Mouse (Mus musculus) embryonic facial prominence, embryonic 15.5 days (tissue): Measurements from ENCODE around the gene Sez6. TPM values are rescaled to one million over a fixed set of nuclear protein-coding genes. Genes with fewer than 3 reads are reported as not detected.

Experiments
- ATAC-seq: fragments of 200-750 bp; cut with Nextera tagmentation; 2 replicates; pipeline ENCODE4 v1.8.0; 2017; ENCODE audit warnings: low read depth, moderate TSS enrichment; ENCODE audit not compliant: insufficient number of reproducible peaks, low FRiP score, low TSS enrichment
- H3K27ac ChIP-seq: fragments of 300-500 bp; sonication (generic); replicated peaks from 2 replicates; pipeline ENCODE4 v1.5.1; 2015; ENCODE audit warnings: mild to moderate bottlenecking, inconsistent platforms
- H3K27me3 ChIP-seq: fragments of 300-500 bp; sonication (generic); 2 replicates; pipeline ENCODE4 v1.6.1; 2015; ENCODE audit warnings: inconsistent platforms
- H3K36me3 ChIP-seq: fragments of 300-500 bp; sonication (generic); 2 replicates; pipeline ENCODE4 v1.6.1; 2015; ENCODE audit warnings: mild to moderate bottlenecking, inconsistent platforms
- H3K4me1 ChIP-seq: fragments of 300-500 bp; sonication (generic); 2 replicates; pipeline ENCODE4 v1.6.1; 2015; ENCODE audit warnings: inconsistent platforms
- H3K4me2 ChIP-seq: fragments of 300-500 bp; sonication (generic); replicated peaks from 2 replicates; pipeline ENCODE4 v1.6.1; 2015; ENCODE audit warnings: mild to moderate bottlenecking, inconsistent platforms
- H3K4me3 ChIP-seq: fragments of 300-500 bp; sonication (generic); replicated peaks from 2 replicates; pipeline ENCODE4 v1.5.1; 2015; ENCODE audit warnings: mild to moderate bottlenecking, inconsistent platforms
- H3K9ac ChIP-seq: fragments of 300-500 bp; sonication (generic); 2 replicates; pipeline ENCODE4 v1.6.1; 2015; ENCODE audit warnings: inconsistent platforms
- H3K9me3 ChIP-seq: fragments of 300-500 bp; sonication (generic); replicated peaks from 2 replicates; pipeline ENCODE4 v1.6.1; 2016; ENCODE audit warnings: inconsistent platforms
- WGBS: fragments of 180-500 bp; shearing (Covaris S2); methylation state at CpG from one replicate; pipeline ENCODE4 v1.1.7; 2015; 5-methylcytosine and 5-hydroxymethylcytosine counted together
- polyA plus RNA-seq: library from polyadenylated mRNA; unstranded; fragments of >200 nt; fragmentation: Nextera tagmentation; extraction: Ambion mirVana; gene quantifications from 2 replicates; pipeline ENCODE4 v1.2.1, GENCODE M21; 2015

Sez6 gene
- polyA plus RNA-seq, 1 experiment from 2014 or later, result 1.3 TPM

DNA sequence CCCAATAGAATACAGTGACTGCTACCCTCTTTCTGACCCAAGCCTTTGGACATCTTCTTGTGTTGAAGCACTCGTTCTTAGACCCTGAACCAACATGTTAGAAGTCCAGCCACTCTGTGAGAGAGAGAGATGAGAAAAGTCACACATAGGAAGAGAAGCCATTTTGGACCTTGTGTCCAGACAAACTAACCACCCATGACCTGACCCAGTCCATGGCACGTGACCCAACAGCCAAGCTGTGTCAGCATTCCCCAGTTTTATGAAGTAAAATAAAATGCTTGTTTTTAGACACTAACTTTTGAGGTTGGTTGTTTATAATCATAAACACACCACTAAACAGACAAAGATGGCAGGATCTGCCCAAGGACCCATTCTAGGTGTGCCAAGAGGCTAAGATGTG is 35.6 kb upstream of the Sez6 start:
- Histone ChIP-seq H3K4me1 (peaks cover 29% of the 10 kb centered on the region), H3K36me3 (no peaks in the 10 kb centered on the region), H3K9me3 (no peaks in the 10 kb centered on the region), H3K27ac (no peak overlapping the region), H3K9ac (no peak overlapping the region), H3K4me3 (no peak overlapping the region), H3K27me3 (peaks cover 37% of the 10 kb centered on the region), H3K4me2 (no peak overlapping the region)
- WGBS, result 85% methylated on average over 2 of the region's 2 CpGs
- ATAC-seq, result no peak

DNA sequence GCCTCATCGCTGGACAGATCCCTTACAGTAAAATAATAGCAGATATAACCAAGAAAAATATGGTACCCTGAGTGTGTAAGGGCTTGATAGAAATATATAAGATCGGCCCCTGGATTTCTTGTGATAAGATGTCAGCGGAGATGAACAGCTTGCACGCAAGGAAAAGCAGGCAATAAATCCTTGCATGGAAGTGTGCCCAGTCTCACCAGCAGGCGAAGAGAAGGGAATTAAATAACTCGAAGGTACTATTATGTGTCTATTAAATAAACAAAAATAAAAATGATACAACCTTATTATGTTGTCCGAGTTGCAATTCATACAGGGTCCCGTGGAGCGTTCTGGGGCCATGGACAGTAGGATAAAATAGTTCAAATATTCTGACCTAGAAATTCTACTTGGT is 34.6 kb upstream of the Sez6 start:
- Histone ChIP-seq H3K27ac (no peak overlapping the region), H3K36me3 (no peaks in the 10 kb centered on the region), H3K4me3 (no peak overlapping the region), H3K27me3 (peaks cover 30% of the 10 kb centered on the region), H3K4me2 (no peak overlapping the region), H3K4me1 (peaks cover 29% of the 10 kb centered on the region), H3K9ac (no peak overlapping the region), H3K9me3 (no peaks in the 10 kb centered on the region)
- 64% methylated on average over 9 of the region's 9 CpGs for WGBS
- ATAC-seq, result no peak

DNA sequence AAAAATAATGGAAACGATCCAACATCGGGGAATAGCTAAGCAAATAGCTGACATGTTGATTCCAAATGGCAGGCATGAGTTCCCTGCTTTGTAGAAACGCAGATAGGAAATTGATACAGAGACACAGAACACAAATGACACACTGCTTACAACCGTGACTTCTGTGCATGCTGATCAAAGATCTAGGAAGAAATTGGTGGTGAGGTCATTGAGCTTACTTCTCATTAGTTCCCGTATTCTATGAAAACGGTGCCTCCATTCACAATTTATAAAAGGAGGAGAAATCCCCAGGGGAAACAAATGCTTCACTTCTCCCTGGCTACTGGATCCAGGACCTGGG is 34.1 kb upstream of the Sez6 start:
- Histone ChIP-seq H3K4me2 (peak overlapping the region; percentile 17), H3K9ac (no peak overlapping the region), H3K36me3 (no peaks in the 10 kb centered on the region), H3K27ac (no peak overlapping the region), H3K4me1 (peaks cover 30% of the 10 kb centered on the region), H3K27me3 (peaks cover 30% of the 10 kb centered on the region), H3K9me3 (no peaks in the 10 kb centered on the region), H3K4me3 (0 out of 2 replicates have a peak overlapping the region, but pooled peaks have one; percentile 2)
- 23% methylated on average over 6 of the region's 6 CpGs for WGBS
- no peak for ATAC-seq

DNA sequence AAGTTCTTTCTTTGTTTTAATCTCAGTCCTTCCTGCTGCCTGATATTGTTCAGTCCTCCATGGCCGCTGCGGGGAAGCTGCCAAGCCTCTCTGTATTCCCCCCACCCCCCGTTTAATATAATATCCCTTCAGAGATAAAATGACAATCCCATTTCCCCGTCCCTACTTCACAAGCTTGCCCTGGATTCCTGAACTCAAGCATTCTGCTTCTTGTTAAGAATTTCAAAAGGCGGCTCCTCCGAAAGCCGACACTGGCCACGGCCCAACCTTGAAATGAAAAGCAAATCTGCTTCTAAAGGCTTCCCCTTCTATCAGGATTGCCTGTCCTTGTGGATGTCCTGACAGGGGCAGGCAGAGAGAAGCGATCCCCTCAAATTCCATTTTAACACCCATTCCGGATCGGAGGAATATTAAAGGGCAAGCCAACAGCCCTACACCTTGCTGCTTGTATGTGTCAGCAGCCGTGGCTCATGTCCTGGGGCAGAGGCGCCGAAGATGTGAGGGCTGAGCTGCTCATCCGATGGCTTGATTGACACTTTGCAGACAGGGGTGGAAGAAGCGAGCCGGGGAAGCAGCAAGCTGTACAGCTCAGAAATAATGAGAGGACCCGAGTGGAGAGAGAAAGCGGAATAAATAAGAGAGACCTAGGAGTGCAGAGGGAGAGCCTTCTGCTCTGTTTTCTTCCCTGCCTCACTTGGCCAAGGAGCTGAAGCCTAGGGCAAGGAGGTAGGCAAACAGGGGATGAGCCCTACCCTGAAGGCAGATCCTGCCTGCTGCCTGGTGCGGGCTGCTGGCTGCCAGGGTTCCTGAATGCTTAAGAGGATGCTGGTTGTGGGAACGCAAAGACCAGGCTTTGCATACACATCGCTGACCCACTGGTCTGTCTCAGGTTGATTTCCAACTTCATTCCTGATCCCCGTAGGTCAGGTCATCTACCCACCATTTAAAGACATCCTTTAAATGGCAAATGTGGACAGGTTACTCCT is 33.5 kb upstream of the Sez6 start:
- no peak for ATAC-seq
- Histone ChIP-seq H3K27me3 (peaks cover 30% of the 10 kb centered on the region), H3K9ac (no peak overlapping the region), H3K27ac (no peak overlapping the region), H3K4me3 (peak overlapping the region; percentile 2; the same call in 1 of the 2 replicates), H3K9me3 (no peaks in the 10 kb centered on the region), H3K4me1 (peaks cover 37% of the 10 kb centered on the region), H3K4me2 (peak overlapping the region; percentile 17), H3K36me3 (no peaks in the 10 kb centered on the region)
- WGBS, result 9% methylated on average over 23 of the region's 23 CpGs

DNA sequence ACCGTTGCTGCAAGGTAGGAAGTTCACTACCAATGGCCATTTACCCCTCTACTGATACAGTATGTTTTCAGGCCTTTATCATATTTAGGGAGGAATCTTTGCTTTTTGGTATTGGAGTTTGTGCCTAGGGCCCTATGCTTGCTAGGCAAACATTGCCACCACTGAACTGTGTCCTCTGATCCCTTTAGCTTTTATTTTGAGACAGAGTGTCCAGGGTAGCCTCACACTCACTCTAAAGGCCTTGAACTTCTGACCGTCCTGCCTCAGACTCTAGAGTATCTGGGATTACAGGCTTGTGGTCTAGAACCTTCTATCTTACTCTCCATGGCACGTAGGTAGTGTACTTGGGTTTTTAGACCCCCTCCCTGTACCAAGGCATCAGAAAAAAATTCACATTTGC is 30.4 kb upstream of the Sez6 start:
- Histone ChIP-seq H3K4me1 (peaks cover 19% of the 10 kb centered on the region), H3K27ac (no peak overlapping the region), H3K9me3 (no peaks in the 10 kb centered on the region), H3K36me3 (no peaks in the 10 kb centered on the region), H3K27me3 (peaks cover 26% of the 10 kb centered on the region), H3K9ac (no peak overlapping the region), H3K4me2 (no peak overlapping the region), H3K4me3 (no peak overlapping the region)
- ATAC-seq, result no peak
- 78% methylated on average over 3 of the region's 3 CpGs for WGBS

DNA sequence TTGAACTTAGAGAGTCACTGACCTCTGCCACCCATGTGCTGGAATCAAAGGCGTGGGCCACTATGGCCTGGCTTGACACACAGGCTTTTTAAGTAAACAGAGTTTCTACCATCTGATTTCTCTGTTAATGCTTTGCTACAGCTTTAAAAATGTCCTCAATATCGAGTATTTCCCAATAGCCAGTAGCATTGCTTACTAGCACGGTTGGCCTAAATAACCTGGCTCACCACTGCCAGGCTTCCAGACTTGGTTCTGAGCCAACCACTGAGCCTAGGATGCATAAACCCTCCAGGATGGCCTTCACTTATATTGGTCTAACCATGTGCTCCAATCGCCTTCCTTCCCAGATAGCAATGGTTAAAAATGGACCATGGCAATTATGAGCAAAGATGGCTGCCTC is 29.9 kb upstream of the Sez6 start:
- no peaks in the 10 kb centered on the region for H3K36me3 ChIP-seq
- WGBS, result 85% methylated on average over 4 of the region's 4 CpGs
- H3K9ac ChIP-seq, result no peak overlapping the region
- ATAC-seq, result no peak
- H3K4me3 ChIP-seq, result no peak overlapping the region
- H3K27me3 ChIP-seq, result peaks cover 21% of the 10 kb centered on the region
- no peak overlapping the region for H3K4me2 ChIP-seq
- H3K9me3 ChIP-seq, result no peaks in the 10 kb centered on the region
- H3K4me1 ChIP-seq, result peaks cover 19% of the 10 kb centered on the region
- H3K27ac ChIP-seq, result no peak overlapping the region

DNA sequence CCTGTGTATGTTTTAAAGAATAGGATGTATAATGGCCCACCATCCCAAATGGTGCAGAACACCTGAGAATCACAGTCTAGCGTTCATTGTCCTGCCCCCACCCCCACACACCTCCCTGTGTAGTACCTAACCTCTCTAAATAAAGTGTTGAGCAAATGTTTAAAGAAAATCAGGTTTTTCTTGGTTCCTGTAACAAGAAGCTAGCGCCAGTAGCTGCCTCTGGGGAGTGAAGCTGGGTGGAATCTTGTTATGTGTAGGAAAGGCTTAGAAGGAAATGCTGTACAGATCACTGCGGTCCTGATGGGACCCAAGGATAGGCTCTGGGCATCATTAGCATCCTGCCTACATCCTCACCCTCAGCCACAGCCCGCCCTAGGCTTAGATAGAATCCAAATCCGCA is 29.2 kb upstream of the Sez6 start:
- ATAC-seq, result no peak
- Histone ChIP-seq H3K4me3 (no peak overlapping the region), H3K9me3 (no peaks in the 10 kb centered on the region), H3K4me1 (peaks cover 19% of the 10 kb centered on the region), H3K27me3 (peaks cover 15% of the 10 kb centered on the region), H3K9ac (no peak overlapping the region), H3K27ac (no peak overlapping the region), H3K4me2 (no peak overlapping the region), H3K36me3 (no peaks in the 10 kb centered on the region)
- 53% methylated on average over 5 of the region's 5 CpGs for WGBS

DNA sequence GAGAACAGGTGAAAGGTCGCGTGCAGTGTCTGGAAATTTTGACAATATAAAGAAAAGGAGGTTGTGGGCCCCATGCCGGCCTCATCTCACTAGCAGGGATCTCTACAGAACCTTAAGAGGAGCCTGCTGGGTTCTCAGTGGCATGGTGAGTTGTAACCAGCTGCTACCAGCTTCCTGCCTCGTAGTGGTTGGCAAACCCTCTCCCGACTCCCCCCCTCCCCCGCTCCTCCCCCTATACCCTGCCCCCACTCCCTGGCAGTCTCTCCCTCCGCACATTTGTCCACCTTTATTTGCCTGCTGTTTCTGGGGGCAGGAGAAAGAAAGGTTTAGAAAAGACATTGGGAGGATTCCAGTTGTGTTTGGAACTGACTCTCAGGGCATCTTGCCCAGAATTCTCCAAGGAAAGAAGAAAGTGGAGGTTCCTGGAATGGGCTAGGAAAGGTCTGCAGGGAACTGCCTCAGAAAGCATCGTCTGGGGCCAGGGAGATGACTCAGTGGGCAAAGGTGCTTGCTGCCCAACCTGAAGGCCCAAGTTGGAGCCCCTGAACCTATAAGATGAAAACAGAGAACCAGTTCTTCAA is 28.7 kb upstream of the Sez6 start:
- H3K27me3 ChIP-seq, result peaks cover 11% of the 10 kb centered on the region; the same call in 1 of the 2 replicates
- 36% methylated on average over 8 of the region's 8 CpGs for WGBS
- H3K4me1 ChIP-seq, result peaks cover 15% of the 10 kb centered on the region
- no peak overlapping the region for H3K4me2 ChIP-seq
- H3K27ac ChIP-seq, result no peak overlapping the region
- H3K9me3 ChIP-seq, result no peaks in the 10 kb centered on the region
- H3K9ac ChIP-seq, result no peak overlapping the region
- ATAC-seq, result no peak
- no peaks in the 10 kb centered on the region for H3K36me3 ChIP-seq
- H3K4me3 ChIP-seq, result no peak overlapping the region

DNA sequence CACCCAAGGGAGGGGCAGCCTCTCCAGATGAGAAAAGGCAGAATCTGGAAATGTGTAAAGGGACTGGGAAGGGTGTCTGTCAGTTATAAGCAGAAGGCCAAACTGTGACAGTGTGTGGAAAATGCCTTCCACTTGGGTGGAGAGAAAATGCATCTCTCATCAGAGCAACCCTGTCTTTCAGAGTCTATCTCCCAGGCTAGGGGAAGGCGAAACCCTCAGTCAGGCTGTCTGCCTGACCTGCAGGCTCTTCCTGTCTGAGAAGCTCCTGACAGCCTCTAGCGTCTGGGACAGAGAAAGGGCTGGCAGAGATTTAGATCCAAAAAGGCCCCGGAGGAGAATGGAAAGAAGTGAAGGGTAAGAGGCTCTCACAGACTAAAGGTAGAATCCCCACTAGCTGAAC is 26.8 kb upstream of the Sez6 start:
- Histone ChIP-seq H3K9me3 (no peaks in the 10 kb centered on the region), H3K4me2 (no peak overlapping the region), H3K9ac (no peak overlapping the region), H3K27ac (no peak overlapping the region), H3K27me3 (no peaks in the 10 kb centered on the region), H3K36me3 (no peaks in the 10 kb centered on the region), H3K4me1 (0 out of 2 replicates have a peak, but pooled peaks cover 9% of the 10 kb centered on the region), H3K4me3 (no peak overlapping the region)
- no peak for ATAC-seq
- WGBS, result 22% methylated on average over 3 of the region's 3 CpGs

DNA sequence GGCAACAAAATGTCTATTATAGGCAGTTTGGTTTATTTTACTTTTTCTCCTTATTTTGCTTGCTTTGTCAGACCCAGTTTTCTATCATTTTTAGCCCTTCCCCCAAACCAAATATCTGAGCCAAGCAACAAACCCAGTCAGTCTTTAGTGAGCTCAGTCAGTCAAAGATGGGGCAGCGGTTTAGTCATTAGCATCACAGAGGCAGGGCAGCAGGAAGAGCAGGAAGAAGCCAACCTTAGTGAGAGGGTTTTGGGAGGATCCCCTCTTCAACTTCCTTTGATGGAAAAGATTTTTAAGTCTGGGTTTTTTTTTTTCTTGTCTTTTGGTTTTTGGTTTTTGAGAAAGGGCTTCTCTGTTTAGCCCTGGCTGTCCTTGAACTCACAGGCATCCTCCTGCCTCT is 25.9 kb upstream of the Sez6 start:
- Histone ChIP-seq H3K27me3 (peaks cover 5% of the 10 kb centered on the region; the same call in 1 of the 2 replicates), H3K27ac (no peak overlapping the region), H3K9me3 (no peaks in the 10 kb centered on the region), H3K4me3 (no peak overlapping the region), H3K4me2 (no peak overlapping the region), H3K9ac (no peak overlapping the region), H3K36me3 (no peaks in the 10 kb centered on the region), H3K4me1 (0 out of 2 replicates have a peak, but pooled peaks cover 9% of the 10 kb centered on the region)
- 45% methylated on average over 1 of the region's 1 CpGs for WGBS
- ATAC-seq, result no peak

DNA sequence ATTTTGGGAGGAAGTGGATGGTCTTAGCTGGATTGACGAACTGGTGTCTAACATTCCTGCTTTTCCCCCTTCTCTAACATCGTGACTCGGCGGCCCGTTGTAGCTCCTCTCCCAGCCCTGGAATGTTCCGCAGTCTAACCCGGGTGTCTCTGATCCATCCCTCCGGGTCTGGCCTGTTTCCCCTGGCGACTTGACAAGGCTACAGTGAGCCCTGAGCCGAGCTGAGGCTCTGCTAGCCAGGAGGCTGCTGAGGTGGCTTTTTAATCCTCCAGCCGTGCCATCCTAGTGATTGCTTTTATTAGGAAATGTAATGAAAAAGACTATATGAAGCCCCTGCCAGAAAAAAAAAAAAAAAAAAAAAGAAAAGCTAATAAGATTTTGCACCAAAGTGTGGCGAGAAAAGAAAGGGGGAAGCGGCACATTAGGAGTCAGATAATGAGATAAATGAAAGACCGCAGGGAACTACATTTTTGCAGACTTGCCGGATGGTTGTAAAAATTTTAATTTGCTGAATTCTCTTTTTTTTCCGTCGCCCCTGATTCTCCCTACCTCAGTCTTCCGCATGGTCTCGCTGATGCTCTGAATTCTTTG is 24.4 kb upstream of the Sez6 start:
- WGBS, result 36% methylated on average over 19 of the region's 19 CpGs
- Histone ChIP-seq H3K4me2 (no peak overlapping the region), H3K9me3 (no peaks in the 10 kb centered on the region), H3K27me3 (peaks cover 7% of the 10 kb centered on the region; the same call in 1 of the 2 replicates), H3K4me1 (peaks cover 11% of the 10 kb centered on the region; the same call in 1 of the 2 replicates), H3K36me3 (no peaks in the 10 kb centered on the region), H3K27ac (no peak overlapping the region), H3K9ac (no peak overlapping the region), H3K4me3 (no peak overlapping the region)
- ATAC-seq, result no peak
